Mouse (Mus musculus): ENCODE measurements around the gene Gm20479.

Gene Gm20479

DNA sequence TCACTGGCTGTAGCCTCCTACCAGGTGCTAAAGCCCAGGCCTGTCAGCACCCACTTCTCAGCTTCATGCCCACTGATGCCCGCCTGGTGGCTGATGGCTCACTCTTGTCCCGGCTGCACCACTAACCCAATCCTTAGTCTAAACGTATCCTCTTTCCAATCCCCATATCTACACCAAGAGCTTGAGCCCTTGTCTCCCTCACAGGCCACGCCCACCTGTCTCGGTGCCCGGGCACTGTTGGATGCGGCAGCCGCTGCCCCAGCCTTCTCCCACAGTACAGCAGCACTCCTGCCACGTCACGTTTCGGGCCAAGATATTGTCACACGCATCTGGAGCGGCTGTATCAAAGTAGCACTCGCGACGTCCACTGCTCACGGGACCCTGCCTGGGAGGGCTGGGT is 46.9 kb downstream of the Gm20479 start:
- no peak for DNase-seq (ENCODE audit: low spot score)

DNA sequence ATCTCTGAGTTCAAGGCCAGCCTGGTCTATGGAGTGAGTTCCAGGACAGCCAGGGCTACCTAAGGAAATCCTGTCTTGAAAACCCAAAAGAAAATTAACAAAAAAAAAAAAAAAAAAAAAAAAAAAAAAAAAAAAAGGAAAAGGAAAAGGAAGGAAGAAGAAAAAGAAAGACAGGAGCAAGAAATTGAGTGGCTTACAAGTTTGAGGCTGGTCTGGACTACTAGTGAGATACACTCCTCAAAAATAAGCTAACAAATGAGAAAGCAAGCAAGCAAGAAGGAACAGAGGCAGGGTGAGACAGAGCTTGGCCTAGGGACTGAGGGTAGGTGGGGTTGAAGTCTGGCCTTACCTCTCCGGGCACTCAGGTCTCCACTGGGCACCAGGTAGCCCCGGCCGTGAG is 47.4 kb downstream of the Gm20479 start:
- DNase-seq (ENCODE audit: low spot score): no peak

DNA sequence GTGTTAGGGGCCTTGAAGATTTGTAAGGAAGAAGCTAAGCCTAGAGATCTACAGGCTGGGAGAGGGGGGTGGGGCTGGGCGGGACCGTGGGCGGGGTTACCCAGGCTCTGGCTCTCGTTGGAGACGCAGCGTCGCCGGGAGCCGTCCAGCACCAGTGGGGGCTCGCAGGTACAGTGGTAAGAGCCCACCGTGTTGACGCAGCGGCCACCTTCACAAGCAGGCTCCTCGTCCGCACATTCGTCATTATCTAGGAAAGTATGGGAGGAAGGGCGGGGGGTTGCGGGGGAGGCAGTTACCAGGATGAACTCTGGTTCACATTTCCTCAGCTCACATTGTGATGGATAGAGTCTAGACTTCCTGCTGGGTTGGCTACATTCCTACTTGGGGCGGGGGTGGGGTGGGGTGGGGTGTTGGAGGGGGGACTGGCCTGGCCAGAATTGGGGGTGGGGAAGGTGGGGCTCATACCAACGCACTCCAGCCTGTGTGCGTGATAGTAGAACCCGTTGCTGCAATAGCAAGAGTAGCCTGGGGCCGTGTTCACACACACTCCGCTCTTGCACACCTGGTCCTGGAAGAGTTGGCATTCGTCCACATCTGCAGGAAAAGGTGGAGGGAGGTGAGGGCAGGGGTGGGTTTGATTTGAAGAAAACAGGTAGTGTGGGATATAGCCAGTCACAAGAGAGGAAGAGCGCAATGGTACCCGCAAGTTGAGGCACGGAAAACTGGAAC is 48.2 kb downstream of the Gm20479 start:
- no peak for DNase-seq (ENCODE audit: low spot score)

DNA sequence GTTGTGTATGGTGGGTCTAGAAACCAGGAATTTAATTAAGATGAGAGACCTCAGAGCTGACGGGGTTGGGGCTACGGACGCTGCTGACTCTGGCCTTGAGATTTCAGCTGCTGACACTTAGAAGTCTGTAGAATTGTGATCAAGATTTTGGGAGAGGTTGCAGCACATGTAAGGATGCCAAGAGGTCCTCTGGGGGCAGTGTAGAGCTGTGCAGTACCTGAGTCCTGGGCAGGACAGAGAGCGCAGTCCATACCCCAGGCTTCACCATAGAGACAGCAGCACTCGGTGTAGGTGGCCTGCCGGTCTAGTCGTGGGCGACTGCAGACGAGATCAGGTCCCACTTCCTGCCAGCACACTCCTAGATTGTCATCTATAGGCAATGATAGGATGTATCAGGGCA is 49.7 kb downstream of the Gm20479 start:
- DNase-seq (ENCODE audit: low spot score): no peak

DNA sequence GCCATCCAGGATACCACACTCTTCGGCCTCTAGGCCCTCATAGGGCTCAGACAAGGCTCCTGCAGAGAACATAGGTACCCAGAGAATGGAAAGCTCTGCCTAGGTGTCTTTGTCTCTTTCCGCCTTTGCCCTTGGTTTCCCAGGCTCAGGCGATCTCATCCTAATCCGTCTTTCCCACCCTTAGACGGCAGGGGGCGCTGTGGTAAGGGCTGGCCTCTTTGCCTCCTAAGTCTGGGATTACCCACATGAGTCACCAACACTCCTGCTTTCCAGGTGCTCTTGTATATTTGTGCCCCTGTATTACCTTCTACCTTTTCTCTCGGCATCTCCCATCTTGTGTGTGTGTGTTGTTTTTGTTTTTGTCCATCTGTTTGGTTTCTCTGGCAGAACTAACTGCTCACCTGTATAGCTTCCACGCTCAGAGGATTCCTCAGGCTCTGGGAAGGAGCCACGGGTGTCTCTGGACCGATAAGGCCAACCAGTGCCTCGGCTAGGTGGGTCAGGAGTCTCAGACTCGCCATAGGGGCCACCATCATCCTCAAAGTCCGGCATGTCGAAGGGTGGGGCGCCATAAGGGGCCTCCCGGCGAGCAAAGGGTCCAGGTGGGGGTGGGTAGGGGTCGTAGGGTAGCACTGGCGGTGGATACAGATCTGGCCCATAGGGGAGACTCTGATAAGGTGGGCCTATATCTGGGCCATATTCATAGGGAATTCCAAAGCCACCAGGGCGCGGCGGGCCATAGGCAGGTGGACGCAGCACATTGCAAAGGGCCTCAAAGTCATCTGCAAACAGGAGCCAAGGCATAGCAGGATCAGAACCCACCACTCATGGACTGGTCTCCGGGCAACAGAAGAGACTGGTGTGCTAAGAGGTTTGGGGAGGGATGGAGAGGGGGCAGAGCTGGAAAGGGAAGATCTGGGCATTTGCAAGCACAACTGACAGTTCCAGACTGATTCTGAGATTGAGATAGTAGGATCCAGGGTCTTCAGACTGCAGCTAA is 50.8 kb downstream of the Gm20479 start:
- no peak for DNase-seq (ENCODE audit: low spot score)

DNA sequence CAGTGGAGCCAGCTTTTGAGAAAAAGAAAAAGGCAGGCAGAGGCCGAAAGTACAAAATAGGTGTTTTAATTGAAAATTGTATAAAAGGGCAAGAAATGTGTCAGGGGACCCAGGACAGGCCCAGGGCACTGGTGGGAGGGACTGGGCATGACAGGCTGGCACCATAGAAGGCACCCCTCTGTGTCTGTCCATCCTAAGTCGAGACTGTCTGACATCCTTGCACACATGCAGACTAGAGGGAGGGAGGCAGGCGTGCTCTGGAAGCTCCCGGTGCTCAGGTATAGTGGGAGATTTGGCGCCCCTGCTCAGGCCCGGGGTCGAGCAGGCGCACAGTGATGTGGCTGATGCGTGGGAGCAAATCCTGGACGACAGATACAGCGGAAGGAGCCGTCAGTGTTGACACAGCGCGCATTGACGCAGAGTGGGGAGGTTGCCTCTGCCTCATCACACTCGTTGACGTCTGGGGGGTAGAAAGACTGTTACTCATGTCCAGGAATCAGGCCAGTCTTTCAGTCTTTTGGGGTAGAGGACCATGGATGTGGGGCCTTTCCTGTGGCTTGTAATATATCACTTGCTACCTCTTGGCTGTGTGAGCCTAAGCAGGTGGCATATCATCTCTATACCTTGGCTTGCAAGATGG is 52.0 kb downstream of the Gm20479 start:
- DNase-seq (ENCODE audit: low spot score): no peak

All from layer of hippocampus, adult 9-10 months (tissue).